Mouse (Mus musculus) right cerebral cortex, postnatal 4 days (tissue): ENCODE results near the gene Acvrl1.

Source experiments
- DNase-seq: peaks from one replicate; pipeline ENCODE4 v3.0.0-alpha.2; 2022

Gene Acvrl1

DNA sequence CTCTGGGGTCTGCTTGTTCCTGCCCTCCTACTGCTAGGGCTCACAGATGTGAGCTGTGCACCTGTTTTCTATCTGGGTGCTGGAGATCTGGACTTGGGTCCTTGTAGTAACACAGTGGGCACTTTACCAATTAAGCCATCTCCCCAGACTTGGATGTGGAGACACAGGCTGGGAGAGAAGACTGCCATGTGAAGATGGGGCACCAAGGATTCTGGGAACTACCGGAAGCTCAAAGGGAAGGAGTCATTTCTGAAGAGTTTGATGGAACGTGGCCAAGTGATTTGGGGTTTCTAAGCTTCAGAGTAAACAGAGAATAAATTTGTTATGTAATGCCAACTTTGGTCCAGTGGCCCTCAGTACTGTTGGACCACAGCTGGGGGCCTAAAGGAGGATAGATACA is 43.7 kb downstream of the Acvrl1 start:
- DNase-seq, result no peak

- peak; percentile 92 for DNase-seq
Measured at GRCm38 (mm10) chr15:101173421-101174211, 45.3 kb downstream of the Acvrl1 start, which contains the start of gene Acvr1b. TSS of gene Acvr1b (plus strand) at chr15:101174067.

DNA sequence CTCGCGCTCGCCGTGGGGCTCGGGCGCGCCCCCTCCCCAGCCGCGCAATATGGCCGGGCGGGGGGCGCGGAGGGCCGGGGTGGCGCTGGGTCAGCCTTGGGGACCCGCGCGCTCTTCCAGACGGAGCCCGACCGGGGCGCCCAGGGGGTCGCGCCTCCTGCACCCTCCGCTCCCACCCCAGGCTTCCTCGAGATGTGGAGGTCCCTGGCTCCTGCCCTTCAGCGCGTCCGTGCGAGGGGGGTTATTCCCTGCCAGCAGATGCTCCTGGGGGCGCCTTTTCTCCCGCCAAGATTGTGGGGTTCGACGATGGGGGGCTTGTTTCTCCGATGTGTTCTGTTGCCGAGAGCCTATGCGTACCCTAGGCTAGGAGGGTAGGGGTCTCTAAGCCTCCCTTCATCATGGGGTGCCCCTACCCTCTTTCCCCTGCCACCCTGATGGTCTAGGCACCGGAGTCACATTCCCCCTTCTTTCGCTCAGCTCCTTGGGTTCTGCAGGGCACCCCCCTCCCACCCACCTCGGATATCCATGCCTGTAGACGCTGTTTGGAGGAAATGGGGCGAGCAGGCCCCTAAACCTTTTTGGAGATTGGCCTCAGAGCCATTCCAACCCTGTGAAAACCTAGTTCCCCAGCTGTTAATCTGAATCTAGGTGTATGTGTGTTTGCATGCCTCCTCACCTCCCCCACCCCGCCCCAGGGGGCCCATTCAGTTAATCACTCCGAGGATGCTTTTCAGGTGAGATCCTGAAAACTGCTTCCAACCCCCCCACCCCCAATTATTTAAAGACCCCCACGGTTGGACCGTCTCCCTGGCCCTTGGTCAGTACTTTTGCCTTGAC is 46.2 kb downstream of the Acvrl1 start:
- DNase-seq, result peak; percentile 39

DNA sequence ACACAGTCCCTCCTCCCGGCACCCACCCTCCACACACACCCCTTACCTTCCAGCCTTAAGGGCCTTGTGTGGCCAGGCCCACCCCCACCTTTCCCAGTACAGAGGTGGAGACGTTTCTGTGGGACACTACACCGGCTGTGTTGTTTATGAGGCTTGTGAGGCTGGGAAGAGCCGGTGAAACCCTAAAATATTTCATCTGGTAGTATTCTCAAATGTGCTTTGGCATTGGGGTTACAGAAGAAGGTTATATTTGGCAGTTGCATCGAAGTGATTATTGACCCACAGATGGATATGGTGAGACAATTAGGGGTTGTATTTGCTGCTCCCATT is 46.8 kb downstream of the Acvrl1 start:
- DNase-seq, result no peak

- no peak for DNase-seq
Measured at GRCm38 (mm10) chr15:101175613-101176283, 47.4 kb downstream of the Acvrl1 start.

DNA sequence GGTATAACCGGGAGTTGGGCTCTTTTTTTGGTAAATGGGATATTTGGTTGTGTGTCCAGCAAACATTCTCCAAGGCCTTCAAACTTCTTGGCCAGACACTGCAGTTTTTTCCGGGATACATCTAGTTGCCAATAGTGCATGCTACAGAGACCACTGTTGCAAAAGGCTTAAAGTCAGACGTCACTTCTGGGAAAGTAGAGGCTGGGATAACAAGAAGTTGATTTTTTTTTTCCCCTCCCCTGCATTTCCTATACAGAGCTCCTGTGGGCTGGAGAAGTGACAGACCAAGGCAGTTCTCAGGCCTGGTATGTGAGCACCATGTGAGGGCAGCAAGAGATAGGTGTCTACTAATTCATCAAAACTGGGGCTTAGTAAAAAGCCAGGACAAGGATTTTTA is 48.0 kb downstream of the Acvrl1 start:
- no peak for DNase-seq

DNA sequence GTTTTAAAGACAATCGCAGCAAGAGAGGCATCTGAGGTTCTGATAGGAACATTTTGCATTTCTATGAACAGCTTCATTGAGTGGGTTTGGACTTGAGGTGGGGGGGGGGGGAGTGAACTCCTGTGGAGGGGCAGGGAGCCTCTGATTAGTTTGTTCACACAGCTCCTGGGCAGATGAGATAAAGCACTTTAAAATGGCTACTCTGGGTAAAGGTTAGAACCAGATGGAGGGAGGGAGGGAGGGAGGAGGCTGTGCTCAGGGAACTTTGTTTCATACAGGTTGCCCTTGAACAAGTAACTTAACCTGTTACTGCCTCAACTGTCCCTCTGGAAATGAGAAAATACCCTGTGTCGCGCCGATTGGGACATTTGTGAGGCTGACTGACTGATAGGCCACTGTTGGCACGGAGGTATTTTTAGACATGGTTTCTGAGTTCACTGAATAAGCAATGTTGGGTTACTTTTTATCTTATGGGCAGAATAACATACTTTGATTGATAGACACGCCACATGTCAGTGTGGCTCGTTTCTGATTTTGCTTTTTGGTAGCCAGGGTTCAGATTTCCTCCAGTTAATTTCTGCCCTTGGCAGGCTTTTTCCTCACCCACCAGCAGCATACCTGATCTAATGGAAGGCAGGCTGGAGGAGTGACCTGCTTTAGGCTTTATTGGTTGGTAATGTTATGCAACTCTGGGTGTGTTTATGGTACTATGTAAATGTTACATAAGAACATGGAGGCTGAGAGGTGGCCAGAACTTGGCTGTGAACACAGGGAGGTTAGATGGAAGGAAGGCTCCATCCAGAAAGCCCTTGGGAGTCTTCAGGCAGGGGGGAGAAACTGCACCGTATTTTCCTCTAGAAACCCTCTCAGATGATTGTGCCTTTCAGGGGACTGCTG is 48.7 kb downstream of the Acvrl1 start:
- no peak for DNase-seq

- no peak for DNase-seq
Measured at GRCm38 (mm10) chr15:101180363-101181105, 52.2 kb downstream of the Acvrl1 start.

- no peak for DNase-seq
Measured at GRCm38 (mm10) chr15:101181106-101181466, 52.8 kb downstream of the Acvrl1 start.

- DNase-seq, result no peak
Measured at GRCm38 (mm10) chr15:101181500-101181899, 53.2 kb downstream of the Acvrl1 start.

DNA sequence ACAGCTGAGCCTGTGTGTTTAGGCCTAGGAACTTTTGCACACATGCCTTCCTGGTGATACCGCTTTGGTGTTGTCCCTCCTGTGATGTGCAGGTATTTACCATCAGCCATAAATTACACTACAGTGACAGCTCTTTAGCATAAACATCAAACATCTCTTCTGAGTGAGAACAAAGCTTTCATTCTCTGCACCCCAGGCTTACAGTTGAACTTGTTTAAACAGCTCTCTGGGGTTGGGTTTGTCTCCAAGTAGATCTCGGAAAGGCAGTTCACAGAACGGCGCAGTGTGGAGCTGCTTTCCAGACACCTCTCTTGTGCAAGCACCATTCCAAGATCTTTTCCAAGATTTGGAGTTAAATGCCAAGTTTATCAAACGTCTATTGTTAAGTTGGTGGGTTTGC is 54.4 kb downstream of the Acvrl1 start:
- DNase-seq, result no peak

GRCm38 (mm10) chr15:101184300-101184699 is 56.0 kb downstream of the Acvrl1 start:
- DNase-seq, result no peak

DNA sequence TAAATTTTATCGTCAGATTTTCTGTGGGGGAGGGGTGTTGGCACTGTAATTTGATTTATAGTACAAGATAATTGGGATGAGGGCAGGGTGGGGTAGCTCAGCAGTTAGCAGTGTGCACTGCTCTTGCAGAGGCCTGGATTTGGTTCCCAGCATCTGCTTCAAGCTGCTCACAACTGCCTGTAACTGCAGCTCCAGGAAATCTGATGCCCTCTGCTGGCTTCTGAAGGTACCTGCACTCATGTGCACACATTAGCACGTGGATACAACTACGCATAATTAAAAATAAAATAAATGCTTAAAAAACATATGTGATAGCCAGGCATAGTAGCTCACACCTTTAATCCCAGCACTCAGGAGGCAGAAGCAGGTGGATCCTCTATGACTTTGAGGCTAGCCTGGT is 57.2 kb downstream of the Acvrl1 start:
- no peak for DNase-seq

GRCm38 (mm10) chr15:101187907-101188306 is 59.6 kb downstream of the Acvrl1 start:
- no peak for DNase-seq

DNA sequence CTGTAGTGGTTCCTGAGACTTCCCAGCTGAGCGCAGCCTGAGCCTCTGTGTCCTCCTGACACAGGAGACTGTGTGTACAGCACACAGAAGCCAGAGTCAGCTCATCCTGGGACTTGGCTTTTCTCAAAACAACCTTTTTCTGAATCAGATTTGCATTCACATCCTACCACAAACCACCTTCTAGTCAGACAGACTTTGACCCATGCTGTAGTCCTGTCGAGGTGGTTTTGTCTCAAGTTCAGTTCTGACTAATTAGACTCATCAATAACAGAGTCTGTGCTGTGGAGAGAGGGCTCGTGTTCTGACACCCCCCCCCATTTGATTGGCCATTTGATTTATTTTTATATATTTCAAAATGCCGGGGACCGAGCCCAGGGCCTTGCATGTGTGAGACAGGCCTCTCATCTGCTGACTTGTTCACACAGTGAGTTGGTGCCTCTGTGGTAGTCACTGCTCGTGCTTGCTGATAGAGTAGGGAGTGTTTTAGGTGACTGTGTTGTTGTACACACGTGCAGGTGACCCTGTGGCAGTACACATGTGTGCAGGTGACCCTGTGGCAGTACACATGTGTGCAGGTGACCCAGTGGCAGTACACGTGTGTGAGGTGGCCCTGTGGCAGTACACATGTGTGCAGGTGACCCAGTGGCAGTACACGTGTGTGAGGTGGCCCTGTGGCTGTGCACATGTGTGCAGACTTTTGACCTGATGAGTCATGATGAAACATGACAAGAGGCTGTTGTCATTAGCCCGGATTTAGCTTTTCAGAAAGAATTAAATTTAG is 61.8 kb downstream of the Acvrl1 start:
- no peak for DNase-seq

DNA sequence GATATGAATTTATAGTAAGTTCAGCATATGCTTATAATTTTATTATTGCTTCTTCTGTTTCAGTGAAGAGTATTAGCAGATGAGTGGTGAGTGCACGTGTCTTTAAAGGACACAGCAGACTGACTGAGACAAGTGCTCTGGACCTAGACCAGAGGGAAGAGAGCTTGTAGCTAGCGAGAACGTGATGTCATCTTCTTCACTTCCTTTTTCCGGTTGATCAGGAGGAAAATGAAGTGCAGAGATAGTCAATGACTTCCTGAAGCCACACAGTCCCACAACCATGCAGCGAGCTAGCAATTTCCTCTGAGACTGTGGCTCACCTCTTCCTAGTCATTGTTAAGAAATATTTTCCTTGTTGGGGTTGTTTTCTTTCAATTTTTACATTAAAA is 62.4 kb downstream of the Acvrl1 start:
- no peak for DNase-seq

- DNase-seq, result no peak
Measured at GRCm38 (mm10) chr15:101191459-101192259, 63.3 kb downstream of the Acvrl1 start.

GRCm38 (mm10) chr15:101192260-101192640 is 63.9 kb downstream of the Acvrl1 start:
- no peak for DNase-seq

- DNase-seq, result no peak
Measured at GRCm38 (mm10) chr15:101192651-101193050, 64.3 kb downstream of the Acvrl1 start.

DNA sequence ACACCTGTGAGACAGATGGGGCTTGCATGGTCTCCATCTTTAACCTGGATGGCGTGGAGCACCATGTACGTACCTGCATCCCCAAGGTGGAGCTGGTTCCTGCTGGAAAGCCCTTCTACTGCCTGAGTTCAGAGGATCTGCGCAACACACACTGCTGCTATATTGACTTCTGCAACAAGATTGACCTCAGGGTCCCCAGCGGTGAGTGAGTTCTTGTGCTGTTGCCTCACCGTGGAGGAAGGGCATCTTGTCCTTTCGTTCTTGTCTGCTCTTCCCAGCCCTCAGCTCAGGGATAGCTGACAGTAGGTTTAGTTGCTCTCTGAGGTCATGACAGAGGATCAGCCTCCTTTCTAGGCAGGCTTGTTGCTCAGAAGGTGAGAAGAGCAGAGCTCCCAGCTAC is 65.6 kb downstream of the Acvrl1 start:
- no peak for DNase-seq
